Mouse (Mus musculus) ZHBTc4 (cell line): ENCODE data around the gene Tsx.

Experiments used
- DNase-seq: peaks from one replicate; pipeline ENCODE4 v3.0.0-alpha.2; 2011; ENCODE audit warnings: low read depth, low spot score

The Tsx gene

GRCm38 (mm10) chrX:103414167-103414566 lies at the start of gene Tsx:
TSS of gene Tsx (plus strand) at chrX:103414467.
- no peak for DNase-seq

- DNase-seq: no peak
Measured at GRCm38 (mm10) chrX:103366201-103366600, 48.1 kb upstream of the Tsx start.

- no peak for DNase-seq
Measured at GRCm38 (mm10) chrX:103368650-103369049, 45.6 kb upstream of the Tsx start.

DNA sequence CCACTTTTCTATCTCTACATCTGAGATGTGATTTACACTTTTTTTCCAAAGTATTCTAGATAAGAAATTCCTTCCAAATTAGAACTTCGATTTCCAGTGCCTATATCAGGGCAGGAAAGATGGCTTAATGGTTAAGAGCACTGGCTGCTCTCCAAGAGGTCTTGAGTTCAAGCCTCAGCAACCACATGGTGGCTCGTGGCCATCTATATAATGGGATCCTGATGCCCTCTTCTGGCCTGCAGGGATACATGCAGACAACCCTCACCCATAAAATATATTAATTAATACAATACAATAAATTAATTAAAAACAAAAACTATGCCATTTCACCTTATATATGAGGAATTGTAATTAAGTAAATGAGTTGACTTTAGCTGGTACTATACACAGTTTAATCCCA lies 43.0 kb upstream of the Tsx start:
- DNase-seq: peak; percentile 46

- DNase-seq: peak; percentile 66
Measured at GRCm38 (mm10) chrX:103371627-103372026, 42.6 kb upstream of the Tsx start.

- peak; percentile 63 for DNase-seq
Measured at GRCm38 (mm10) chrX:103374250-103374649, 40.0 kb upstream of the Tsx start.

DNA sequence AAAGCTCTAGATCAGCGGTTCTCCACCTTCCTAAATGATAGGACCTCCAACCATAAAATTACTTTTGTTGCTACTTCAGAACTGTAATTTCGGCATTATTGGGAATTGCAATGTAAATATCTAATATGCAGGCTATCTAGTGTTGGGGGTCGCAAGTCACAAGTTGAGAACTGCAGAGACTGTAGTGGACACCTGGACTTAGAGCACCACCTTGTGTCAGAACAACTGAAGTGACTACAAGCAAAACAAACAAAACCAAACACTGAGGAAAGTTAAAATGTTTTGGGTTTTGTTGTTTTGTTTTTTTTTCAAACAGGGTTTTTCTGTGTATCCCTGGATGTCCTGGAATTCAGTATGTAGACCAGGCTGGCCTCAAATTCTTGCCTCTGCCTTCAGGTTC lies 29.7 kb upstream of the Tsx start:
- no peak for DNase-seq

DNA sequence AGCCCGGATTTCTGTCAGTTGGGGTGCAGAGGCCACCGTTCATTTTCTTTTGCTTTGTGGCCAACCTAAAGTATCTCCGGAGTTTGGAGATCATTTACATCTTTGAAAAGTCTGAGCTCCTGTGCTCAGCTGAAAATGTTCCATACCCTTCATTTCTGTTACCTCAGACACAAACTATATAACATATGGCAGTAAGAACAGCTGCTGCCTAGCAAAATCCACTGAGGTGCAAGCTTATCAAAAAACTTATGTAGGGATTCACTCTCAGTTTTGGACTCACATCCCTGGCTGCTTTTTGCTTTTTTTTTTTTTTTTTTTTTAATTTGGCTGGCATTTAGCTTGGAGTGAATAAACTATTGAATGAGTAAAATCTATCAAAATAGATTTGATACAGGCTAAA lies 26.1 kb upstream of the Tsx start:
- DNase-seq: no peak

GRCm38 (mm10) chrX:103393841-103394240 lies 20.4 kb upstream of the Tsx start:
- no peak for DNase-seq

DNA sequence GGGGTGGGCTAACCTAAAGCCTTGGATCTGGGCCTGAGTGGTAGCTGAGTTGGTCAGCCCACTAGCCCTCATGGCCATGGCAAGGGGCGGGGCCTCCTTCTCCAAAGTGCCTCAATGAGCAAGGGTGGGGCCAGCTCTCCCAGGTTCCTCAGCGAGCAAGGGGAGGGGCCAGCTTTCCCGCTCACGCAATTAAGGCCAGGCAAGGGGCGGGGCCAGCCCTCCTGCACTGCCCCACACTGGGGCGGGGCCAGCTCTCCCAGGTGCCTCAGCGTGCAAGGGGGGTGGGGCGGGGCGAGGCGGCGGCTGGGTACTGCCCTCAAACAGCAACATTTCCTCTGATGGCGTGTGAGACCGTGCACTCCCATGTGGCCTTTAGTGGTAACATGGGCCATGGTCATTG lies 9.2 kb upstream of the Tsx start:
- peak; percentile 96 for DNase-seq

- no peak for DNase-seq
Measured at GRCm38 (mm10) chrX:103421710-103422109, 7.4 kb downstream of the Tsx start, which contains the start of gene Gm26992. TSS of gene Gm26992 (plus strand) at chrX:103422010.

DNA sequence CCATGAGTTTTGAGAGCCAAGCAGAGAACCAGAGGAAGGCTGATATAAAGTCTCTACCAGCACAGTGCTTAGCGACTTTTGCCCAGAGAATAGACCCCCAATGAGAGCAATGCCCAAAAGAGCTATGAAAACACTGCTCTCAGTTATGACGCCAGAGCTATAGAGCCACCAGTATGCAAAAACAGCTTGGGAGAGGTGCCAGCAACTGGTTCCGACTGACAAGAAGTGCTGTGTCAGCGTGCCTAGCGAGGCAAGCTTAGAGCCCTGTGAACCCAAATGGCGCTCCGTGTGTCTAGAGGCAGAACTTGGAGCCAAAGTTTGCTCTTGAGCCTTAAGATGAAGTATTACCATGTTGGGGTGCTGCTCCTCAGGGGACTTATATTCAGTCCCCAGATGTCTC lies 13.4 kb downstream of the Tsx start:
- DNase-seq: peak; percentile 27

DNA sequence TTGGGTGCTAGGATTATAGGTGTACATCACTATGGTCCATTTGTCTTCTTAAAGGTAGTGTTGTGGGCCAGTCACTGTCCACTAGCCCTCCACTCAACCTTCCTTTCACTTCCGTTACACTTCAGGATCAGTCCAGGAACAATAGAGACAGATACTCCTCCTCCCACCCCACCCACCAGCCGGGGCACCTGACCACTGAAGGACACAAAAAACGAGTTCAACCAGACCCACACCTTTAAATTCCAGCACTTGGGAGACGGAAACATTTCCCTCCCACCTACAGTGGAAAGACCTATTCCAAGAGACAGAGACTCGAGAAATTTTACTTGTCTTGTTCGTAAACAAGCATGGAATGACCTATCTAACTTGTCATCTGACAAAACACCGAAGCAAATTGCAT lies 18.0 kb downstream of the Tsx start:
- peak; percentile 73 for DNase-seq

GRCm38 (mm10) chrX:103438023-103438422 lies 23.8 kb downstream of the Tsx start:
- peak; percentile 70 for DNase-seq

DNA sequence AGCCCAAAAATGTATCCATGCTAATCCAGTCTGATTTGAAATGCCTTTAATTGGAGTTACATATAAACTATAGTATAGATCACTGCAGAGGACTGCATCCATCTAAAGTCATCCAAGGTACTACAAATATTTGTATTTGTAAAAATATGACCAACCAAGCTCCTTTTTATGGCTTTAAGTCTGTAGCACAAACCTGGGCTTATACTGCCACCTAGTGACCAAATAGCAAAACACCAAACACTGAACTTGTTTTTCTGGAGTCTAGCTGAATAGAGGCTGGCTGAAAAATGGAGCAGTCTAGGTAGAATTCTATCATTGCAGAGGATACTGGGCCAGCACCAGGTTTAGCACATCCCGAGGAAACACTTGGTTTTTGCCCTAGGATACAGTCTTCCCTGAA lies 26.5 kb downstream of the Tsx start:
- DNase-seq: peak; percentile 75

DNA sequence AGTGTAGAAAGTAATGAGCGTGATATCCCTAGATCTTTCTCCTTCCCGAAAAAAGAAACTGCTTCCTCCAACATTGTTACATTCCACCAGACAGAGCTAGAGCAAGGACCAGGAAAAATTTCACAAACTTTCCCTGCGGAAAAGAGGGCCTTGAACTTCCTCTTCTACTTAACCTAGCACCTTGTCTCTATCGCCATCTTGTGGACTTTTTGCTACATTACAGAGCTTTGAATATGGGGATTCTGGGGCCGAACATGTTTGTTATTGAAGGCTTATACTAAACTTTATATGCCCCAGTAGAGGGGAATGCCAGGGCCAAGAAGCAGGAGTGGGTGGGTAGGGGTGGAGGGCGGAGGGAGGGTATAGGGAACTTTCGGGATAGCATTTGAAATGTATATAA lies 29.5 kb downstream of the Tsx start:
- DNase-seq: peak; percentile 78

DNA sequence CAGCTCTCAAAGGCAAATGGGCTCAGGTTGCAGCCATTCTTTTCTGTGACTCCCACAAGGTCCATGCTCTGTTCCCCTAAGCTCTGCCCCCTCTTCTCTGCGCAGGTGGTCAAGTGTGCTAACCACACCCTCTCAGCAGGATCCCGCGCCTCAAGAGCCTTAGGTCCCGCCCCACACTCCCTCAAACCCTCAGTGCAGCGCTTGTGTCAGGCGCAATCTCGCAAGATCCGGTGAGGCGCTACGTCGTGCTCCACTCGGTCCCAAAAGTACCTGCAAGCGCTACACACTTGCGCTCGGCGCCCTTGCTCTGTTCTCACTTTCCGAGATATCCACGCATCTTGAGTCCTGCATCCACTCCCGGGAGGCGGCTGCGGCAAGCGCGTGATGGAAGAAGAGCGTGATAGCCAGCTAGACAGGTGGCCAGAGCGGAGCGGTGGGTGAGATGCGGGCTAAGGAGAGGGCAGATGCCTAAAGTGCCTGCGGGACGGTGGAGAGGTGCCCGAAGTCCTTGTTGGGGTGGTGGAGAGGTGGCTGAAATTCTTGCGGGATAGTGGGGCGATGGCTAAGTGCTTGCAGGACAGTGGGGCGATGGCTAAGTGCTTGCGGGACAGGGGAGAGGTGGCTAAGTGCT lies 33.4 kb downstream of the Tsx start:
- peak; percentile 91 for DNase-seq

- peak; percentile 62 for DNase-seq
Measured at GRCm38 (mm10) chrX:103448429-103448828, 34.2 kb downstream of the Tsx start.

DNA sequence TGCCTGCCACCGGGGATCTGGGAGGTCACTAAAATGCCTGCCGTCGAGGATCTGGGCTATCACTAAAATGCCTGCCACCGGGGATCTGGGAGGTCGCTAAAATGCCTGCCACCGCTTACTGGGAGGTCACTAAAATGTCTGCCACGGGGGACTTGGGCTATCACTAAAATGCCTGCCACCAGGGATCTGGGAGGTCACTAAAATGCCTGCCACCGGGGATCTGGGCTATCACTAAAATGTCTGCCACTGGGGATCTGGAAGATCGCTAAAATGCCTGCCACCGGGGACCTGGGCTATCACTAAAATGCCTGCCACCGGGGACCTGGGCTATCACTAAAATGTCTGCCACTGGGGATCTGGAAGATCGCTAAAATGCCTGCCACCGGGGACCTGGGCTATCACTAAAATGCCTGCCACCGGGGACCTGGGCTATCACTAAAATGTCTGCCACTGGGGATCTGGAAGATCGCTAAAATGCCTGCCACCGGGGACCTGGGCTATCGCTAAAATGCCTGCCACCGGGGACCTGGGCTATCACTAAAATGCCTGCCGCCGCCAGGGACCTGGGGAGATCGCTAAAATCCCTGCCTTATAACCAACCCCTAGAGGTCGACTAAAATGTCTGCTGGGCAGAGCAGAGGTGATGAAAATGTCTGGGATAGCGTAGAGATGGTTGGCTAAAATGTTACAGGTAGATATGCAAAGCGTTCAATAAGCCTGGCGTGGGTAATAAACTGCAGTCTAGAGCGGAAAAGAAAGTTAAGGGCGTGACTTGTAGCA lies 34.9 kb downstream of the Tsx start:
- peak; percentile 83 for DNase-seq

DNA sequence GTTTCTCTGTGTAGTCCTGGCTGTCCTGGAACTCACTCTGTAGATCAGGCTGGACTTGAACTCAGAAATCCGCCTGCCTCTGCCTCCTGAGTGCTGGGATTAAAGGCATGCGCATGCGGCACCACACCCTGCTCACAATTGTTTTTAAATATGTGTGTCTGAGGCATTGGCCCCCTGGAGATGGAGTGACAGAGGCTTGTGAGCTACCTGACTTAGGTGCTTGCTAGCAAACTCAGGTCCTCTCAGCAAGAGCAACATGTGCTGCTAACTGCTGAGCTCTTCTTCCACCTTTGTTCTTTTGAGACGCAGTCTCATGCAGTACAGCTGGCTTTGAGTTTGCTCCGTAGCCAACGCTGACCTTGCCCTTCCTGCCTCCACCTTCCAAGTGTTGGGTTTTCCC lies 38.5 kb downstream of the Tsx start:
- peak; percentile 59 for DNase-seq

- DNase-seq: peak; percentile 73
Measured at GRCm38 (mm10) chrX:103460056-103460455, 45.8 kb downstream of the Tsx start.

DNA sequence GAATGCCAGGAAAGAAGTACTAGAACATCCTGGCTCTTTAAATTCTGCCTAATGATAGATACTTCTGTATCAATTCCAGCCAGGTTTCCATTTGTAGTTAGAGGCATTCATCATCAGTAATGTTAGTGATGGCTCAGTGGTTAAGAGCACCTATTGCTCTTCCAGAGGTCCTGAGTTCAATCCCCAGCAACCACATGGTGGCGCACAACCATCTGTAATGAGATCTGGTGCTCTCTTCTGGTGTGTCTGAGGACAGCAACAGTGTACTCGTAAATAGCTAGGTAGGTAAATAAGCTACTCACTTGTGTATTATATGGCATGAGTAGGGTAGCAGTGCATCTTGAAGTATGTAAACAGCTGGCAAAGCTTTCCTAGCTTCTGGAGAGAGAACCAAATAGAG lies 54.7 kb downstream of the Tsx start:
- no peak for DNase-seq

GRCm38 (mm10) chrX:103472346-103472745 lies 58.1 kb downstream of the Tsx start:
- DNase-seq: peak; percentile 91
